Mouse (Mus musculus): ENCODE results near the gene Zfp995.
"Not testable (repeated sequence)": the region's sequence is repeated elsewhere in the genome, so short reads cannot be mapped to it uniquely, and the experiment has no call there.

Gene Zfp995

DNA sequence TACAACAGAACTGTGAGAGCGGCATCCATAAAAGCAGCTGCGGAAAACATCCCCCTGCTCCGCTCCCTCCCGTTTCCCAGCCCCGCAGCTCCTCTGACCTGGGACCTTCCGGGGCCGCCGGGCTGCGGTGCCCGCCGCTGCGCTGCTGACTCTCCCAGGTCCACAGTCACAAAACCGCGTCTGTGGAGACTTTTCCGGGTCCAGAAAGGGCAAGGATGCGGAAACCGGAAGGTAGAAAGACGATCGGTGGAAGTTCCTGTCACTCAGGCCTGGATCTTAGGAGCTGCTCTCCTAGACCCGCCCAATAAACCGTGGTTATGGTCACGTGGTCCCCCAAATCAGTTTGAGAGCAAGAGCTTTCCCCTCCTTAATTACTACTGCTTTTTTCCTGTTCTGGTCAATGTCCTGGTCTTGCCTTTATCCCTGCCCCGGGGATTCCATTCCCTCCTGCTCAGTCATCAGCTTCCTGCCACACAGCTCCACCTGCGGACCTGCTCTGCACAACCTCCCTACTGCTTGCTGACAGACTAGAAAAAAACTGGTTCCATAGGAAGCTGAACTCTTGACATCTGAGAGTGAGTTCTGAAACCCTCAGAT, at the start of gene Zfp995:
TSS of gene Zfp995 (minus strand) at position 471 of the 597 bp plus-strand sequence.
- peak; percentile 92 for ATAC-seq (ENCODE audit: insufficient number of reproducible peaks, low FRiP score, low TSS enrichment)

DNA sequence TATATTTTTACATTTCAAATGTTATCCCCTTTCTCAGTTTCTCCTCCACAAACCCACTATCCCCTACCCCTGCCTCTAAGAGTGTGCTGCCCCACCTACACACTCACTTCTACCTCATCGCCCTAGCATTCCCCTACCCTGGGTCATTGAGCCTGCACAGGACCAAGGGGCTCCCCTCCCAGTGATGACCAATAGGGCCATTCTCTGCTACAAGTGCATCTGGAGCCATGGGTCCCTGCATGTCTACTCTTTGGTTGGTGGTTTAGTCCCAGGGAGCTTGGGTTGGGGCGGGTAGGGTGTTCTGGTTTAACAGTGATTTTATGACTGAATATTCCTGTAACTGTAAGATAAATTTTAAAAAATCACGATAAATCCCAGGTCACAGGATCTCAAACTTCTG, 687 bp downstream of the Zfp995 start:
- ATAC-seq (ENCODE audit: insufficient number of reproducible peaks, low FRiP score, low TSS enrichment): no peak

GRCm38 (mm10) chr17:21871256-21871655, 38.5 kb downstream of the Zfp995 start:
- ATAC-seq (ENCODE audit: insufficient number of reproducible peaks, low FRiP score, low TSS enrichment): no peak

DNA sequence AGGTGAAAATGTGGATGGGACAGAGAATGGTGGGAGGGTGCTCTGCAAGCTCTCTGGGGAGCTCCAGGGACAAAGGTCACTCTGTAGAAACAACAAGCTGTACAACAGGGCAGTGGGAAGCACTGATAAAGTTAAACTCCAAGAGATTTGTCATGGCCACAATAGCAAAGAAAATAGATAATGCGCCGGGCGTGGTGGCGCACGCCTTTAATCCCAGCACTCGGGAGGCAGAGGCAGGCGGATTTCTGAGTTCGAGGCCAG, 63.5 kb downstream of the Zfp995 start:
- not testable (repeated sequence) for ATAC-seq (ENCODE audit: insufficient number of reproducible peaks, low FRiP score, low TSS enrichment)

GRCm38 (mm10) chr17:21845545-21846321, 64.0 kb downstream of the Zfp995 start, which contains the start of gene Zfp820:
Gene Zfp820 (minus strand): TSS chr17:21845772.
- no peak for ATAC-seq (ENCODE audit: insufficient number of reproducible peaks, low FRiP score, low TSS enrichment)

- no peak for ATAC-seq (ENCODE audit: insufficient number of reproducible peaks, low FRiP score, low TSS enrichment)
Measured at GRCm38 (mm10) chr17:21838510-21838909, 71.2 kb downstream of the Zfp995 start.

All from cerebellum, adult (tissue).